Mouse (Mus musculus) kidney, postnatal 4 days (tissue): ENCODE measurements around the gene AC124502.3.
"Not testable (repeated sequence)": the region's sequence is repeated elsewhere in the genome, so short reads cannot be mapped to it uniquely, and the experiment has no call there.

Source experiments
- DNase-seq, 2 experiments: peaks; one replicate each; pipeline ENCODE4 v3.0.0; 2021; ENCODE audit warnings: mixed read lengths in 2 of 2

The AC124502.3 gene

GRCm38 (mm10) chr19:5038709-5039156 lies at the start of gene AC124502.3, which contains the start of gene B4gat1:
TSS of gene AC124502.3 (plus strand) at chr19:5038891.
TSS of gene B4gat1 (plus strand) at chr19:5038826.
- peak; percentile 92 to 96 for DNase-seq

GRCm38 (mm10) chr19:4989013-4989412 lies 49.7 kb upstream of the AC124502.3 start:
- DNase-seq = peak; percentile 97 to 99

GRCm38 (mm10) chr19:4989434-4990255 lies 49.0 kb upstream of the AC124502.3 start:
- DNase-seq = no peak

GRCm38 (mm10) chr19:4990256-4990625 lies 48.5 kb upstream of the AC124502.3 start, which contains the start of gene Npas4:
TSS of gene Npas4 (minus strand) at chr19:4990316.
- DNase-seq = no peak

GRCm38 (mm10) chr19:4990716-4991115 lies 48.0 kb upstream of the AC124502.3 start:
- peak in 1 of 2 experiments; percentile 7 for DNase-seq

- peak; percentile 26 to 34 for DNase-seq
Observed at GRCm38 (mm10) chr19:4992371-4992770, 46.3 kb upstream of the AC124502.3 start.

GRCm38 (mm10) chr19:4992904-4993303 lies 45.8 kb upstream of the AC124502.3 start:
- DNase-seq = peak; percentile 22 to 61

- no peak for DNase-seq
Observed at GRCm38 (mm10) chr19:4994043-4994442, 44.6 kb upstream of the AC124502.3 start.

GRCm38 (mm10) chr19:4999445-5000140 lies 39.1 kb upstream of the AC124502.3 start:
- no peak for DNase-seq

- peak; percentile 82 to 87 for DNase-seq
Observed at GRCm38 (mm10) chr19:5001666-5002406, 36.9 kb upstream of the AC124502.3 start.

GRCm38 (mm10) chr19:5003644-5004043 lies 35.0 kb upstream of the AC124502.3 start:
- DNase-seq = not testable (repeated sequence)

- no peak for DNase-seq
Observed at GRCm38 (mm10) chr19:5004925-5005324, 33.8 kb upstream of the AC124502.3 start.

GRCm38 (mm10) chr19:5013138-5013537 lies 25.6 kb upstream of the AC124502.3 start:
- DNase-seq = no peak

- peak; percentile 66 to 73 for DNase-seq
Observed at GRCm38 (mm10) chr19:5014961-5015398, 23.7 kb upstream of the AC124502.3 start.

- DNase-seq = peak; percentile 63 to 74
Observed at GRCm38 (mm10) chr19:5016221-5016742, 22.4 kb upstream of the AC124502.3 start.

GRCm38 (mm10) chr19:5016782-5017181 lies 21.9 kb upstream of the AC124502.3 start:
- peak; percentile 86 to 89 for DNase-seq

- DNase-seq = no peak
Observed at GRCm38 (mm10) chr19:5017611-5018010, 21.1 kb upstream of the AC124502.3 start.

GRCm38 (mm10) chr19:5018191-5018590 lies 20.5 kb upstream of the AC124502.3 start:
- no peak for DNase-seq

- no peak for DNase-seq
Observed at GRCm38 (mm10) chr19:5021416-5021815, 17.3 kb upstream of the AC124502.3 start.

GRCm38 (mm10) chr19:5023621-5024479 lies 14.8 kb upstream of the AC124502.3 start, which contains the start of gene Slc29a2:
TSS of gene Slc29a2 (plus strand) at chr19:5023860.
- peak; percentile 93 to 96 for DNase-seq

- DNase-seq = no peak
Observed at GRCm38 (mm10) chr19:5026111-5026510, 12.6 kb upstream of the AC124502.3 start.
